Mouse (Mus musculus) C2C12 (cell line): ENCODE results near the gene Sox5.

Source experiments
- CEBPB ChIP-seq: IDR thresholded peaks from one replicate; pipeline ENCODE4 v1.6.1; 2011; ENCODE audit warnings: low read depth, mild to moderate bottlenecking, control low read depth, moderate library complexity
- CTCF ChIP-seq: IDR thresholded peaks from one replicate; pipeline ENCODE4 v1.5.1; 2011; ENCODE audit not compliant: control insufficient read depth, insufficient read depth, insufficient read length
- FOSL1 ChIP-seq: IDR thresholded peaks from one replicate; pipeline ENCODE4 v1.8.0; 2011; ENCODE audit warnings: mild to moderate bottlenecking, low read length; ENCODE audit not compliant: poor library complexity, insufficient read depth, severe bottlenecking
- MAX ChIP-seq: IDR thresholded peaks from one replicate; pipeline ENCODE4 v1.6.1; 2011; ENCODE audit warnings: mild to moderate bottlenecking, control low read depth
- MYOD1 ChIP-seq: IDR thresholded peaks from one replicate; pipeline ENCODE4 v1.6.1; 2011; ENCODE audit warnings: low read depth; ENCODE audit not compliant: control insufficient read depth, insufficient read length
- MYOG ChIP-seq: IDR thresholded peaks from one replicate; pipeline ENCODE4 v1.6.1; 2011; ENCODE audit not compliant: control insufficient read depth, insufficient read length; ENCODE audit errors: extremely low read depth
- USF1 ChIP-seq: IDR thresholded peaks from one replicate; pipeline ENCODE4 v1.6.1; 2011; ENCODE audit warnings: low read depth, mild to moderate bottlenecking, control low read depth, moderate library complexity

GRCm38 (mm10) chr6:144479861-144480260 is 301.9 kb downstream of the Sox5 start:
- TF ChIP-seq MYOD1 = no peak
- TF ChIP-seq CTCF = no peak
- no peak for TF ChIP-seq MAX
- TF ChIP-seq USF1 = no peak
- TF ChIP-seq MYOG = no peak
- TF ChIP-seq FOSL1 = no peak
- no peak for TF ChIP-seq CEBPB
